Mouse (Mus musculus) adrenal gland, postnatal 10 days (tissue): ENCODE data around the gene Cul7. TPM values are rescaled to one million over a fixed set of nuclear protein-coding genes. Genes with fewer than 3 reads are reported as not detected.

ENCODE experiments used
- DNase-seq: peaks from one replicate; pipeline ENCODE4 v3.0.0; 2021; ENCODE audit warnings: mixed read lengths
- total RNA-seq, 2 experiments: library from RNA; stranded (reverse); gene quantifications; 2 replicates each; pipeline ENCODE4 v1.2.3; 2021

The Cul7 gene
- total RNA-seq, 2 experiments from 2014 or later, result 48.5 to 61.7 TPM

GRCm38 (mm10) chr17:46628791-46629684 lies 21.1 kb upstream of the Cul7 start, which contains the start of gene Ptk7:
TSS of gene Ptk7 (minus strand) at chr17:46629504.
- DNase-seq, result peak; percentile 84

- peak; percentile 40 for DNase-seq
Measured at GRCm38 (mm10) chr17:46629685-46630441, 20.3 kb upstream of the Cul7 start.

GRCm38 (mm10) chr17:46636831-46637523 lies 13.2 kb upstream of the Cul7 start:
- peak; percentile 75 for DNase-seq

- no peak for DNase-seq
Measured at GRCm38 (mm10) chr17:46639929-46640328, 10.2 kb upstream of the Cul7 start.

- no peak for DNase-seq
Measured at GRCm38 (mm10) chr17:46642060-46642459, 8.1 kb upstream of the Cul7 start.

GRCm38 (mm10) chr17:46644152-46644805 lies 5.9 kb upstream of the Cul7 start:
- no peak for DNase-seq

- DNase-seq, result peak; percentile 83
Measured at GRCm38 (mm10) chr17:46644916-46645475, 5.1 kb upstream of the Cul7 start.

- peak; percentile 99 for DNase-seq
Measured at GRCm38 (mm10) chr17:46645561-46646321, 4.4 kb upstream of the Cul7 start, which contains the start of the genes Klc4 and Mrpl2. TSS of gene Klc4 (minus strand) at chr17:46646022. TSS of gene Mrpl2 (plus strand) at chr17:46646229.

- DNase-seq, result no peak
Measured at GRCm38 (mm10) chr17:46646322-46646662, 3.8 kb upstream of the Cul7 start.

GRCm38 (mm10) chr17:46647279-46647678 lies 2.9 kb upstream of the Cul7 start:
- DNase-seq, result no peak

- DNase-seq, result no peak
Measured at GRCm38 (mm10) chr17:46648436-46648835, 1.7 kb upstream of the Cul7 start.

GRCm38 (mm10) chr17:46649811-46650210 lies 326 bp upstream of the Cul7 start:
- peak; percentile 43 for DNase-seq

GRCm38 (mm10) chr17:46651292-46651691 lies 1.2 kb downstream of the Cul7 start:
- DNase-seq, result no peak

GRCm38 (mm10) chr17:46651755-46652547 lies 1.8 kb downstream of the Cul7 start:
- no peak for DNase-seq

GRCm38 (mm10) chr17:46656054-46656453 lies 5.9 kb downstream of the Cul7 start:
- DNase-seq, result no peak

GRCm38 (mm10) chr17:46661351-46661750 lies 11.2 kb downstream of the Cul7 start:
- no peak for DNase-seq

- no peak for DNase-seq
Measured at GRCm38 (mm10) chr17:46661981-46662380, 11.8 kb downstream of the Cul7 start.

GRCm38 (mm10) chr17:46662730-46663129 lies 12.6 kb downstream of the Cul7 start:
- no peak for DNase-seq

- DNase-seq, result peak; percentile 64
Measured at GRCm38 (mm10) chr17:46667712-46668111, 17.6 kb downstream of the Cul7 start.

GRCm38 (mm10) chr17:46669911-46670310 lies 19.8 kb downstream of the Cul7 start:
- no peak for DNase-seq
